Mouse (Mus musculus) spleen, postnatal 4 days (tissue): Measurements from ENCODE around the gene Lipt1.

Source experiments
- DNase-seq, 2 experiments: peaks; one replicate each; pipeline ENCODE4 v3.0.0; 2022; ENCODE audit warnings: low spot score in 2 of 2

Lipt1 gene

DNA sequence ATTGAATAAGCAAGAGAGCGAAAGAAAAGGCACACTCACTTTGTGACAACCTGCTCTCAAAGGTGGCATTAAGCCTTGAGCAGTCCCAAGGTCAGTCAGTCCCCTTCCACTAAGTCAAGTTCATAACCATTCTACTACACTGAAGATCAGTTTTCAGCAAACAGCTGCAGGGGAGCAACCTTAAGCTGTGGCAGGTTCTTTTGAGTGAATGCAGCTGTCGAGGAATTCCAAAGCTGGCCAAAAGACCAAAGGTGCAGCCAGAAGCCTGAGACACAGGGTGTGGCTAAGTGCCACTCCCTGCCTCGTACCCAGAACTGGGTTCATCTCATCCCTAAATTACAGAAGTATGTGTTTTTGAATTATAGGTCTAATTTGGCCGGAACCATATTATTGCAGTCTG lies 28.3 kb downstream of the Lipt1 start:
- DNase-seq = no peak

DNA sequence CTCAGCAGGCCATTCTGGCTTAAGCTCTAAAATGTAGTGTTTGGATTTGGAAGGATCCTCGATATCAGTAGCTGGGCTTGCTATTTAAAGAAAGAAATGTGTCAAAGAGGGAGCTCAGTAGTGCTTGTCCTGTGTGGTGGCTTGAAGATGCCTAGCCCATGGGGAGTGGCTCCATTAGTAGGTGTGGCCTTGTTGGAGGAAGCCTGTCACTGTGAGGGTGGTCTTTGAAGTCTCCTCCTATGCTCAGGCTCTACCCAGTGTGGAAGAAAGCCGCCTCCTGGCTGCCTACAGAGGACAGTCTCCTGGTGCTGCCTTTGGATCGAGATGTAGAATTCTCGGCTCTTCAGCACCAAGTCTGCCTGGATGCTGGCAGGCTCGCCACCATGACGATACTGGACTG lies 28.8 kb downstream of the Lipt1 start:
- no peak for DNase-seq

DNA sequence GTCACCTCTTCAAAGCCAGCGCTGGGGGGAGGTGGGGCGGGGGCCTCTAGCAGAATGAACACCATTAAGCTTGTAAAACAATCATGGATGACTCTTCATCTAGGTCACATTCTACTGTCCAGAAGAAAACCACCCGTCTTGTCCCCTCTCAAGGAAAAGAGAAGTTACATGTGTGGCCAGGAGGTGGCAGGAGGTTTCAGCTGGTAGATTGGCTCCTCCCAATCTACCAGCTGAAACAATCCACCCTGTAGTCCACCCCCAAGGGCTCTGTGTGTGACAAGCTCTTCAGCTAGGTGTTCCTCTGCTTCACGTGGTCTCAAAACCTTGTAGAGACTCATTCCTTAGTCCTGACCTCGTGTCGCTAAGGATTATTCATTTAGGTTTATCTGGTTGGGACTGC lies 31.6 kb downstream of the Lipt1 start:
- peak in 1 of 2 experiments; percentile 17 for DNase-seq

DNA sequence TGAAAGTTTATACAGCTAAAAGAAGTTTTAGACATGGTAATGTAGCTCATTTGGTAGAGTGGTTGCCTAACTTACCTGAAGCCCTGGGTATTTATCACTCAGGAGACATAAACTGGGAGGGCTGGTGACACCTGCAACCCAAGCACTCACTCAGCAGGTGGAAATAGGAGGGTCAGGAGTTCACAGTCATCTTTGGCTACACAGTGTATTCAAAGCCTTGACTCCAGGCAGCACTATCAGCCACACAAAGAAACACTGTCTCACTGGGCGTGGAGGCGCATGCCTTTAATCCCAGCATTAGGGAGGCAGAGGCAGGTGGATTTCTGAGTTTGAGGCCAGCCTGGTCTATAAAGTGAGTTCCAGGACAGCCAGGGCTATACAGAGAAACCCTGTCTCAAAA lies 41.2 kb downstream of the Lipt1 start:
- DNase-seq = no peak

DNA sequence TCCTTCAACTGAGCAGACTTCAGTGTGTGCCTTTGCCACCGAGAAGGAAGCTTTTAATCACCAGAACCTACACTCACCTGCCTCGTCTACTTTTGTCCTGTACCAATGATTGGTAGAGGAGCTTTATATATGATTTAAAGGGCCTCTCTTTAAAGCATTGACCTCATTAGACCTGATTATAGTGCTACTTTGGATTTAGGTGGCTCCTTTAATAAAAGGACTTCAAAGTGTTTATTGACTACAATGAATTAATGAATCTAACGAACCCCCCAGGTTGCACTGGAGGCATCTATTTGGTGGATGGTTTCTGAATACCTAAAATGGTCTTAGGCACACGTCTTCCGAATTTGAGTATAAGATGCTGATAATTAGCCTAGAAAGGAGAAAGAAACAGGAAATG lies 44.9 kb downstream of the Lipt1 start, which contains the start of gene Lyg2:
TSS of gene Lyg2 (minus strand) at position 101 of the 400 bp plus-strand sequence.
- DNase-seq = no peak

DNA sequence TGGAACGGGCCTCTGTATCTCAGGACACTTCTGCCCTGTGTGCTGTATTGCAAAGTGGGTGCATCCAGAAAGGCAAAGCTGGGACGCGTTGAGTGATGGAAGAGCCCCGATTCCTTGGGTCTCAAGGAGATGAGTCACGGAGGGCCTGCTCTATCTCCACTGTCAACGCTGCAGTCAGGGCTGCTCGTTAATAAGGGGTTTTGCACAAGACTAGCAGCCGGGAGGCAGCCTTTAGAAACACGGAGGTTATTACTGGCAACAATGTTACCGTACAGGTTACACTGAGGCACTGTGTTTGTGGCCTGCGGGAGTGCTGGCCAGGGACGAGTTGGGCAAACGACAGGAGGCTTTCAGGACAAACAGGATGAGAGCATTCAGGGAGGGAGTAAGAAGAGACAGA lies 46.1 kb downstream of the Lipt1 start:
- no peak for DNase-seq

DNA sequence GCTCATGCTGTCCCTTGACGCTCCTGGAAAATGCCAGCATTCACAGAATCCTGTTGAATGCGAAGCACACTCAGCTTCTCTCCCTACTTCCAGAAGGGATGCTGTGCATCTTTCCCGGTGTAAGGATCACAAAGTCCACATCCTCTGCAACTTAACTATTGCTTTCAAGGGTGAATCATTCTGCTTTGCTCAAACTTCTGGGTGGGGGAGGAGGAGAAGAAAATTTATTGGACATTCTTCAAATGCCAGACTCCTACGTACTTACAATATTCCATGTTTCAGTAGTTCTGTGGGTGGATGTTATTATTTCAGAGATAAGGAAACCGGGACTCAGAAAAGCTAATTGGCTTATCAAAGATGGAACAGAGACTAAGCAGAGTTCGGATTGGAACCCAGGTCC lies 46.6 kb downstream of the Lipt1 start:
- no peak for DNase-seq

DNA sequence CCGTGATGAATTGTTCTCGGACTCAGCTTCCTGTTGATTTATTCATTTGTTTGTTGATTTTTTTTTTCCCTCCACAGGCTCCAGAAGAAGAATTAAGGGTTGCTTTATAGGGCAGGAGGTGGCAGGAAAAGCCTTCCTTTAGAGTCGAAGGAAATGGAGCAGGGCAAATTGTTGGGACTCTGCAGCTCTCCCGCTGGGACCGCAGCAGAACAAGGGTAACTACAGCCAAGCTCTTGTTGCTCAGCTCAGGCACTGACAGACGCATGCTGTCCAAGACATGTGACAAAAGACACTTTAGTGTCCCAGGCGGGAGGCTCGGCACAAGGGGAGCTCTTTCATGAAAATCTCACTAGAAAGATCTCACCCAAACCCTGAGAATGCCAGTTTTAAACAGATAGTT lies 51.0 kb downstream of the Lipt1 start:
- DNase-seq = no peak
